Mouse (Mus musculus) heart, adult 2 months (tissue): ENCODE data around the gene Smg6.

ENCODE experiments used
- CTCF ChIP-seq: fragments of 200-600 bp; IDR thresholded peaks from 2 replicates; pipeline ENCODE4 v1.8.1; 2022; ENCODE audit warnings: antibody characterized with exemption, mild to moderate bottlenecking, moderate library complexity
- EP300 ChIP-seq: fragments of 200-500 bp; IDR thresholded peaks from 2 replicates; pipeline ENCODE4 v1.6.1; 2011; ENCODE audit warnings: low read depth, low read length, control low read depth; ENCODE audit not compliant: insufficient read depth

GRCm38 (mm10) chr11:75017831-75018230 lies 92.2 kb downstream of the Smg6 start:
- no peak for TF ChIP-seq CTCF
- no peak for TF ChIP-seq EP300
